Mouse (Mus musculus): ENCODE measurements at regions not wholly inside any gene's neighbourhood (a gene's known extent, or its start where the extent isn't known, plus 50 kb on each side); places are given as distances from the start of the nearest gene placed in this dataset.

- TF ChIP-seq CTCF (IDR thresholded peaks at IDR 0.05; ENCODE audit: control insufficient read depth, insufficient read depth, insufficient replicate concordance, low read depth, low read length) = no peak
- TF ChIP-seq POLR2A (IDR thresholded peaks at IDR 0.05; ENCODE audit: control insufficient read depth, low read depth, low read length) = no peak
Measured at GRCm38 (mm10) chr17:49327524-49327923, 100.6 kb upstream of the Mocs1 start.

Data from testis, adult 2 months (tissue).